Mouse (Mus musculus): Measurements from ENCODE around the gene Sprn.

GRCm38 (mm10) chr7:140194031-140194430, 39.4 kb upstream of the Sprn start:
- TF ChIP-seq CTCF (IDR thresholded peaks at IDR 0.05; ENCODE audit: low read depth, low read length) (no peak), POLR2A (IDR thresholded peaks at IDR 0.05; ENCODE audit: extremely low read depth, insufficient read depth, low read length) (no peak)

All from liver, adult 2 months (tissue).